Mouse (Mus musculus) myocyte (in vitro differentiated cells): ENCODE data around the gene Hpdl.

ENCODE experiments used
- CEBPB ChIP-seq: IDR thresholded peaks from 2 replicates; pipeline ENCODE4 v1.6.1; 2011; ENCODE audit warnings: mild to moderate bottlenecking, moderate library complexity; ENCODE audit not compliant: poor library complexity, insufficient read depth, severe bottlenecking
- E2F4 ChIP-seq: IDR thresholded peaks from one replicate; pipeline ENCODE4 v1.6.1; 2011; ENCODE audit warnings: mild to moderate bottlenecking, control low read depth, moderate library complexity; ENCODE audit not compliant: insufficient read depth
- MAX ChIP-seq: IDR thresholded peaks from one replicate; pipeline ENCODE4 v1.6.1; 2011; ENCODE audit warnings: low read depth, mild to moderate bottlenecking, control low read depth
- MYOD1 ChIP-seq, 3 experiments: IDR thresholded peaks; one replicate each; pipeline ENCODE4 v1.6.1; 2011; ENCODE audit warnings: control low read depth in 2 of 3, low read depth in 2 of 3, mild to moderate bottlenecking in 2 of 3, moderate library complexity in 1 of 3; ENCODE audit not compliant: insufficient read length in 2 of 3, control insufficient read depth in 1 of 3
- POLR2A ChIP-seq: IDR thresholded peaks from one replicate; pipeline ENCODE4 v1.6.1; 2011; ENCODE audit warnings: low read depth, mild to moderate bottlenecking, control low read depth, moderate library complexity; ENCODE audit not compliant: insufficient read length
- POLR2AphosphoS2 ChIP-seq: IDR thresholded peaks from one replicate; pipeline ENCODE4 v1.6.1; 2011; ENCODE audit warnings: low read depth, control low read depth; ENCODE audit not compliant: insufficient read length
- REST ChIP-seq: IDR thresholded peaks from one replicate; pipeline ENCODE4 v1.6.1; 2011; ENCODE audit warnings: mild to moderate bottlenecking, control low read depth, moderate library complexity; ENCODE audit not compliant: insufficient read depth, insufficient read length
- USF1 ChIP-seq: IDR thresholded peaks from one replicate; pipeline ENCODE4 v1.6.1; 2011; ENCODE audit warnings: low read depth, mild to moderate bottlenecking, control low read depth, moderate library complexity

GRCm38 (mm10) chr4:116829364-116830069 lies 8.0 kb upstream of the Hpdl start:
- TF ChIP-seq E2F4 (no peak), CEBPB (no peak), POLR2A (no peak), POLR2AphosphoS2 (no peak), MYOD1 (IDR thresholded peaks at IDR 0.05; ENCODE audit: control insufficient read depth in 1 of 3, insufficient read length in 2 of 3, low read depth in 2 of 3) (no peak), REST (no peak), USF1 (no peak), MAX (no peak)
